Comparison of ENCODE assay signal across 8 mouse cellular contexts in genomic region chr5:115349225-115349555, GRCm38 (mm10). TPM values are rescaled to one million over a fixed set of nuclear protein-coding genes. Genes with fewer than 3 reads are reported as not detected.
DNase-seq lines count a peak whose midpoint lies in the region; ATAC-seq and TF ChIP-seq lines count a peak whose summit lies in the region.

No protein-coding gene starts in this region.

- no peak for TF ChIP-seq EP300 in liver, postnatal 0 days (IDR thresholded peaks at IDR 0.05; ENCODE audit: low read depth)

- peak overlapping the region; percentile 78 for H3K4me3 ChIP-seq in erythroblast, embryonic 14.5 days (replicated peaks)
- peak overlapping the region; percentile 90 for H3K4me3 ChIP-seq in C2C12 (ENCODE audit: insufficient read depth, poor library complexity, severe bottlenecking)
- peak overlapping the region; percentile 91 for H3K4me3 ChIP-seq in forebrain, embryonic 16.5 days (replicated peaks; ENCODE audit: low read length)
- peak overlapping the region; percentile 91 for H3K4me3 ChIP-seq in liver, postnatal 0 days (ENCODE audit: low read depth, low read length)

- peaks cover 32% of the 10 kb centered on the region for H3K36me3 ChIP-seq in erythroblast, embryonic 14.5 days (ENCODE audit: control insufficient read depth)
- peaks cover 32% of the 10 kb centered on the region for H3K36me3 ChIP-seq in C2C12 (ENCODE audit: control insufficient read depth, insufficient read depth)
- peaks cover 15% of the 10 kb centered on the region for H3K36me3 ChIP-seq in forebrain, embryonic 16.5 days (ENCODE audit: control insufficient read depth, insufficient read depth)
- H3K36me3 ChIP-seq in liver, postnatal 0 days (replicated peaks; ENCODE audit: insufficient read depth, low read length), result peaks cover 18% of the 10 kb centered on the region

- peak overlapping the region; percentile 58 for H3ac ChIP-seq in C2C12 (ENCODE audit: control insufficient read depth, insufficient read length, low read depth)

- no peak for TF ChIP-seq CTCF in C2C12 (IDR thresholded peaks at IDR 0.05; ENCODE audit: control insufficient read depth, insufficient read depth, insufficient read length)
- TF ChIP-seq CTCF in liver, postnatal 0 days (IDR thresholded peaks at IDR 0.05; ENCODE audit: low read depth), result no peak; the same call in 1 of the 2 replicates

- H3K27ac ChIP-seq in forebrain, embryonic 16.5 days (ENCODE audit: low read length), result peak overlapping the region; percentile 88
- H3K27ac ChIP-seq in liver, postnatal 0 days (ENCODE audit: low read depth), result peak overlapping the region; percentile 76

- no peak for ATAC-seq in erythroblast, adult 5-6 weeks (replicated peaks; ENCODE audit: low FRiP score, poor library complexity, severe bottlenecking)
- ATAC-seq in forebrain, embryonic 16.5 days, result peak; percentile 55
- ATAC-seq in liver, postnatal 0 days, result peak; percentile 28

- peaks cover 11% of the 10 kb centered on the region for H3K27me3 ChIP-seq in erythroblast, embryonic 14.5 days (ENCODE audit: control insufficient read depth)
- H3K27me3 ChIP-seq in C2C12 (ENCODE audit: control insufficient read depth, insufficient read depth, insufficient read length), result no peaks in the 10 kb centered on the region
- no peaks in the 10 kb centered on the region for H3K27me3 ChIP-seq in forebrain, embryonic 16.5 days (replicated peaks; ENCODE audit: control insufficient read depth, insufficient read depth, low read length)
- no peaks in the 10 kb centered on the region for H3K27me3 ChIP-seq in liver, postnatal 0 days (ENCODE audit: insufficient read depth, low read length)

- H3K79me2 ChIP-seq in C2C12 (ENCODE audit: control insufficient read depth, insufficient read depth), result peaks cover 47% of the 10 kb centered on the region

- H3K4me2 ChIP-seq in forebrain, embryonic 16.5 days (ENCODE audit: low read length), result peak overlapping the region; percentile 75
- peak overlapping the region; percentile 83 for H3K4me2 ChIP-seq in liver, postnatal 0 days (ENCODE audit: low read depth, low read length)

- peaks cover 38% of the 10 kb centered on the region for H3K79me3 ChIP-seq in C2C12 (ENCODE audit: low read depth)

- H3K9ac ChIP-seq in forebrain, embryonic 16.5 days (replicated peaks; ENCODE audit: low read depth, low read length), result peak overlapping the region; percentile 75
- H3K9ac ChIP-seq in liver, postnatal 0 days (replicated peaks), result peak overlapping the region; percentile 62

- peaks cover 37% of the 10 kb centered on the region for H3K4me1 ChIP-seq in erythroblast, embryonic 14.5 days (ENCODE audit: control insufficient read depth)
- peaks cover 19% of the 10 kb centered on the region for H3K4me1 ChIP-seq in forebrain, embryonic 16.5 days (replicated peaks; ENCODE audit: control insufficient read depth, insufficient read depth, low read length)
- H3K4me1 ChIP-seq in liver, postnatal 0 days (ENCODE audit: insufficient read depth), result peaks cover 16% of the 10 kb centered on the region

- WGBS in forebrain, embryonic 16.5 days, result under 1% methylated on average over 18 of the region's 18 CpGs
- under 1% methylated on average over 18 of the region's 18 CpGs for WGBS in liver, postnatal 0 days (ENCODE audit: insufficient replicate concordance)

- no peak for DNase-seq in liver, postnatal 0 days
- no peak for DNase-seq in retina, embryonic 14.5 days (ENCODE audit: low spot score)
- DNase-seq in embryo, embryonic 10 days (ENCODE audit: low spot score), result no peak
- DNase-seq in gastrocnemius, adult 18-20 months (ENCODE audit: low spot score), result no peak

- H3K9me3 ChIP-seq in erythroblast, embryonic 14.5 days (ENCODE audit: control insufficient read depth, low read length), result peaks cover 3% of the 10 kb centered on the region
- H3K9me3 ChIP-seq in forebrain, embryonic 16.5 days (ENCODE audit: control insufficient read depth, low read length), result no peaks in the 10 kb centered on the region
- 0 out of 2 replicates have a peak, but pooled peaks cover 2% of the 10 kb centered on the region for H3K9me3 ChIP-seq in liver, postnatal 0 days (ENCODE audit: low read length)

TF ChIP-seq in C2C12, 6 proteins besides CTCF, POLR2A, EP300 and RAD21:
- TF ChIP-seq MYOD1 (IDR thresholded peaks at IDR 0.05; ENCODE audit: control insufficient read depth, insufficient read length, low read depth), result no peak
- TF ChIP-seq FOSL1 (IDR thresholded peaks at IDR 0.05; ENCODE audit: insufficient read depth, low read length, poor library complexity, severe bottlenecking), result no peak
- TF ChIP-seq CEBPB (IDR thresholded peaks at IDR 0.05; ENCODE audit: low read depth), result no peak
- no peak for TF ChIP-seq MAX (IDR thresholded peaks at IDR 0.05)
- no peak for TF ChIP-seq MYOG (IDR thresholded peaks at IDR 0.05; ENCODE audit: control insufficient read depth, extremely low read depth, insufficient read length)
- TF ChIP-seq USF1 (IDR thresholded peaks at IDR 0.05; ENCODE audit: low read depth), result no peak
TF ChIP-seq in C2C12: peak in this region for 0.

RNA-seq across cellular contexts. Expression of gene Cox6a1, which starts 0.4 kb away (rescaled TPM):
- 742 and 772 TPM in 2 replicates for polyA plus RNA-seq in erythroblast, embryonic 14.5 days (2012)
- total RNA-seq in erythroblast, adult 5-6 weeks (2015; ENCODE audit: low replicate concordance), result 164 and 167 TPM in 2 replicates
- 24.7 and 54.8 TPM in 2 replicates for total RNA-seq in erythroblast, adult 5-6 weeks (2017; ENCODE audit: low replicate concordance)
- polyA plus RNA-seq in C2C12 (2012; fragmentation: generic; extraction: Trizol), result 1,861 TPM
- 864 and 925 TPM in 2 replicates for polyA plus RNA-seq in forebrain, embryonic 16.5 days (2015; fragmentation: Nextera tagmentation; extraction: Ambion mirVana)
- polyA plus RNA-seq in liver, postnatal 0 days (2015; fragmentation: Nextera tagmentation; extraction: Ambion mirVana), result 936 and 952 TPM in 2 replicates
- 10 to 100 TPM; 42.5 to 67.7 TPM for total RNA-seq in gastrocnemius, adult 18-20 months (2021)

RNA-seq across cellular contexts. Expression of gene Triap1, which starts 8.2 kb away (rescaled TPM):
- 0.33 and 0.72 TPM in 2 replicates for polyA plus RNA-seq in erythroblast, embryonic 14.5 days (2012)
- total RNA-seq in erythroblast, adult 5-6 weeks (2015; ENCODE audit: low replicate concordance), result 9.6 and 9.8 TPM in 2 replicates
- 2.8 and 7.7 TPM in 2 replicates for total RNA-seq in erythroblast, adult 5-6 weeks (2017; ENCODE audit: low replicate concordance)
- 36.8 TPM for polyA plus RNA-seq in C2C12 (2012; fragmentation: generic; extraction: Trizol)
- polyA plus RNA-seq in forebrain, embryonic 16.5 days (2015; fragmentation: Nextera tagmentation; extraction: Ambion mirVana), result 59.9 and 62.3 TPM in 2 replicates
- 20.3 and 24.2 TPM in 2 replicates for polyA plus RNA-seq in liver, postnatal 0 days (2015; fragmentation: Nextera tagmentation; extraction: Ambion mirVana)
- 10 to 100 TPM; 18.2 to 18.3 TPM for total RNA-seq in gastrocnemius, adult 18-20 months (2021)

RNA-seq across cellular contexts. Expression of gene Gatc, which starts 8.2 kb away (rescaled TPM):
- 1.4 and 1.7 TPM in 2 replicates for polyA plus RNA-seq in erythroblast, embryonic 14.5 days (2012)
- total RNA-seq in erythroblast, adult 5-6 weeks (2015; ENCODE audit: low replicate concordance), result 15.0 and 18.4 TPM in 2 replicates
- 1.8 and 4.1 TPM in 2 replicates for total RNA-seq in erythroblast, adult 5-6 weeks (2017; ENCODE audit: low replicate concordance)
- 9.3 TPM for polyA plus RNA-seq in C2C12 (2012; fragmentation: generic; extraction: Trizol)
- 35.9 and 40.7 TPM in 2 replicates for polyA plus RNA-seq in forebrain, embryonic 16.5 days (2015; fragmentation: Nextera tagmentation; extraction: Ambion mirVana)
- polyA plus RNA-seq in liver, postnatal 0 days (2015; fragmentation: Nextera tagmentation; extraction: Ambion mirVana), result 11.7 and 12.1 TPM in 2 replicates
- 10 to 100 TPM; 23.6 to 24.7 TPM for total RNA-seq in gastrocnemius, adult 18-20 months (2021)

RNA-seq across cellular contexts. Expression of gene Srsf9, which starts 22.2 kb away (rescaled TPM):
- polyA plus RNA-seq in erythroblast, embryonic 14.5 days (2012), result 5.3 and 5.5 TPM in 2 replicates
- 25.5 and 41.1 TPM in 2 replicates for total RNA-seq in erythroblast, adult 5-6 weeks (2015; ENCODE audit: low replicate concordance)
- total RNA-seq in erythroblast, adult 5-6 weeks (2017; ENCODE audit: low replicate concordance), result 29.1 and 32.1 TPM in 2 replicates
- polyA plus RNA-seq in C2C12 (2012; fragmentation: generic; extraction: Trizol), result 113 TPM
- polyA plus RNA-seq in forebrain, embryonic 16.5 days (2015; fragmentation: Nextera tagmentation; extraction: Ambion mirVana), result 165 and 183 TPM in 2 replicates
- polyA plus RNA-seq in liver, postnatal 0 days (2015; fragmentation: Nextera tagmentation; extraction: Ambion mirVana), result 86.0 and 90.6 TPM in 2 replicates
- 10 to 100 TPM in 1 of 2 experiments, 1 to 10 TPM in 1; 9.6 to 13.2 TPM for total RNA-seq in gastrocnemius, adult 18-20 months (2021)

RNA-seq across cellular contexts. Expression of gene Dynll1, which starts 48.4 kb away (rescaled TPM):
- 85.2 and 91.7 TPM in 2 replicates for polyA plus RNA-seq in erythroblast, embryonic 14.5 days (2012)
- 181 and 187 TPM in 2 replicates for total RNA-seq in erythroblast, adult 5-6 weeks (2015; ENCODE audit: low replicate concordance)
- 61.4 and 103 TPM in 2 replicates for total RNA-seq in erythroblast, adult 5-6 weeks (2017; ENCODE audit: low replicate concordance)
- polyA plus RNA-seq in C2C12 (2012; fragmentation: generic; extraction: Trizol), result 690 TPM
- polyA plus RNA-seq in forebrain, embryonic 16.5 days (2015; fragmentation: Nextera tagmentation; extraction: Ambion mirVana), result 1,337 and 1,455 TPM in 2 replicates
- polyA plus RNA-seq in liver, postnatal 0 days (2015; fragmentation: Nextera tagmentation; extraction: Ambion mirVana), result 388 and 399 TPM in 2 replicates
- total RNA-seq in gastrocnemius, adult 18-20 months (2021), result 10 to 100 TPM; 44.1 to 75.5 TPM

Comparison
In these comparisons a context has a peak if more than half of its experiments do, and no peak if none do; other contexts are left out.
1. RNA of gene Triap1, which starts 8.2 kb away (polyA plus RNA-seq): 59.9 to 62.3 TPM in forebrain, embryonic 16.5 days, 36.8 TPM in C2C12 (single experiment) and 20.3 to 24.2 TPM in liver, postnatal 0 days; 0.33 to 0.72 TPM in erythroblast, embryonic 14.5 days; every median in the first group is over 10 times any median in the second.
2. Peak in every context shown above with its lines, with median percentiles within 50 percentile points of each other: H3K4me3 ChIP-seq.